Mouse (Mus musculus): Measurements from ENCODE around the gene Tcf7l1. TPM values are rescaled to one million over a fixed set of nuclear protein-coding genes. Genes with fewer than 3 reads are reported as not detected.

Tcf7l1 gene
- polyA plus RNA-seq, 2 experiments = 3.1 TPM

GRCm38 (mm10) chr6:72810248-72810647, 21.2 kb upstream of the Tcf7l1 start:
- H3K27me3 ChIP-seq (ENCODE audit: control insufficient read depth, insufficient read depth, low read length) = no peaks in the 10 kb centered on the region
- H3K4me1 ChIP-seq (replicated peaks; ENCODE audit: control insufficient read depth in 2 of 2, insufficient read depth in 2 of 2, low read length in 1 of 2) = no peaks in the 10 kb centered on the region
- H3K4me3 ChIP-seq (ENCODE audit: insufficient read depth in 1 of 2, low read depth in 2 of 2, low read length in 2 of 2) = no peak overlapping the region
- no peak overlapping the region for H3K4me2 ChIP-seq (ENCODE audit: low read depth)
- TF ChIP-seq EP300 (IDR thresholded peaks at IDR 0.05; ENCODE audit: low read depth) (no peak), CTCF (IDR thresholded peaks at IDR 0.05; ENCODE audit: low read depth) (no peak)
- H3K36me3 ChIP-seq (replicated peaks; ENCODE audit: control insufficient read depth, insufficient read depth, low read depth) = no peaks in the 10 kb centered on the region
- 47% methylated on average over 7 of the region's 7 CpGs for WGBS (ENCODE audit: insufficient replicate concordance)
- ATAC-seq (ENCODE audit: insufficient read depth) (no peak), DNase-seq (ENCODE audit: low read depth in 3 of 3, low spot score in 3 of 3) (no peak)
- H3K27ac ChIP-seq = no peak overlapping the region
- no peaks in the 10 kb centered on the region for H3K9me3 ChIP-seq (ENCODE audit: control insufficient read depth, low read length)
- no peak overlapping the region for H3K9ac ChIP-seq (replicated peaks)

DNA sequence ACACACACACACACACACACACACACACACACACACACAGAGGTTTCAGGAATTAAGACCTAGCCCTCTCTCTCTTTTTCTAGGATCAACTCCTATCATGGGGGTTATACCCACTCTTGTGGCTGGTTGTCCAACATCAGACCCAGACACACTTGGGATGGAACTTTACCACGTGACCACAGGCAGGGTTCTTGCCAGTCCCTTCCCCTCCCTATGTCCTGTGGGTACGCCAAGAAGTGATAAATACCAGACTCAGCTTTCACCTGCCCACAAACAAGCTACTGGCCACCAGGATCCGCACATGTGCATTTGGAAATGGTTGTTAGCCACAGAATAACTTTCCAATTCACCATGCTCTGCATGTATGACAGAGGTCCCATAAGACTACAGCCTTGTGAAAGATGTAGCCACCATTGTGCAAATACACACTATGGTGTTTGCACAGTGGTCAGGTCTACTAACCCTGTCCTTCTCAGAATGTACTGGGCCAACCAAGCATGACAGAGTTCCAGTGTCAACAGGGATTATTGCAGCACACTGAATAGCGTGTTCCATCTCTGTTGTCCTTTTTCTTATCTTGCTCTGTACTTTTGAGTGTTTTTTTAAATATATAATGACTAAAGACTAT, 20.6 kb upstream of the Tcf7l1 start:
- H3K4me2 ChIP-seq (ENCODE audit: low read depth) = no peak overlapping the region
- H3K27ac ChIP-seq = no peak overlapping the region
- no peak overlapping the region for H3K9ac ChIP-seq (replicated peaks)
- no peak overlapping the region for H3K4me3 ChIP-seq (ENCODE audit: insufficient read depth in 1 of 2, low read depth in 2 of 2, low read length in 2 of 2)
- H3K4me1 ChIP-seq (replicated peaks; ENCODE audit: control insufficient read depth in 2 of 2, insufficient read depth in 2 of 2, low read length in 1 of 2) = no peaks in the 10 kb centered on the region
- H3K27me3 ChIP-seq (ENCODE audit: control insufficient read depth, insufficient read depth, low read length) = no peaks in the 10 kb centered on the region
- no peak for DNase-seq (ENCODE audit: low read depth in 3 of 3, low spot score in 3 of 3)
- TF ChIP-seq EP300 (IDR thresholded peaks at IDR 0.05; ENCODE audit: low read depth) = no peak
- no peak for TF ChIP-seq CTCF (IDR thresholded peaks at IDR 0.05; ENCODE audit: low read depth)
- no peak for ATAC-seq (ENCODE audit: insufficient read depth)
- no peaks in the 10 kb centered on the region for H3K9me3 ChIP-seq (ENCODE audit: control insufficient read depth, low read length)
- H3K36me3 ChIP-seq (replicated peaks; ENCODE audit: control insufficient read depth, insufficient read depth, low read depth) = no peaks in the 10 kb centered on the region
- 32% methylated on average over 4 of the region's 4 CpGs for WGBS (ENCODE audit: insufficient replicate concordance)

- ATAC-seq (ENCODE audit: insufficient read depth) = no peak
- Histone ChIP-seq H3K27me3 (ENCODE audit: control insufficient read depth, insufficient read depth, low read length) (no peaks in the 10 kb centered on the region), H3K9ac (replicated peaks) (no peak overlapping the region), H3K4me2 (ENCODE audit: low read depth) (no peak overlapping the region), H3K27ac (no peak overlapping the region), H3K4me1 (replicated peaks; ENCODE audit: control insufficient read depth in 2 of 2, insufficient read depth in 2 of 2, low read length in 1 of 2) (no peaks in the 10 kb centered on the region), H3K9me3 (ENCODE audit: control insufficient read depth, low read length) (no peaks in the 10 kb centered on the region), H3K36me3 (replicated peaks; ENCODE audit: control insufficient read depth, insufficient read depth, low read depth) (no peaks in the 10 kb centered on the region), H3K4me3 (ENCODE audit: insufficient read depth in 1 of 2, low read depth in 2 of 2, low read length in 2 of 2) (no peak overlapping the region)
- 46% methylated on average over 3 of the region's 3 CpGs for WGBS (ENCODE audit: insufficient replicate concordance)
- TF ChIP-seq CTCF (IDR thresholded peaks at IDR 0.05; ENCODE audit: low read depth) = no peak
- TF ChIP-seq EP300 (IDR thresholded peaks at IDR 0.05; ENCODE audit: low read depth) = no peak
- DNase-seq (ENCODE audit: low read depth in 3 of 3, low spot score in 3 of 3) = no peak
These were observed 19.3 kb upstream of the Tcf7l1 start for GRCm38 (mm10) chr6:72808342-72808741.

DNA sequence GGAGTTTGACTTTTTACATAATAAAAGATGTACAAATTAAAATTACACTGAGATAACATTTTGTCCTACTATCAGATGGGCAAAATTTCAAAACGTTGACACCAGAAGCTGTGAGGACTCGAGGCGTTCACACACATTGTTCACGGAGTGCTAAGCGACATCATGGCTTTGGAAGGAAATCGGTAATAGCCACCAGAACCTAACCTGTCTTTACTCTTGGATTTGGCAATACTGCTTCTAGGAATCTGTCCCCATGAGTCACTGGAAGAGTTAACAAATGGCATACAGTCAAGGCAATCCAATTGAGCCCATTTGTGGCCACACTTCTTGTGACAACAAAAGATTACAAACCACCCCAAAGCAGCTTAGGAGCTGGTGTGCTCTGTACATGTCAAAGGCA, 14.6 kb upstream of the Tcf7l1 start:
- no peak for TF ChIP-seq CTCF (IDR thresholded peaks at IDR 0.05; ENCODE audit: low read depth)
- TF ChIP-seq EP300 (IDR thresholded peaks at IDR 0.05; ENCODE audit: low read depth) = no peak
- ATAC-seq (ENCODE audit: insufficient read depth) (no peak), DNase-seq (ENCODE audit: low read depth in 3 of 3, low spot score in 3 of 3) (no peak)
- Histone ChIP-seq H3K4me1 (replicated peaks; ENCODE audit: control insufficient read depth in 2 of 2, insufficient read depth in 2 of 2, low read length in 1 of 2) (no peaks in the 10 kb centered on the region), H3K36me3 (replicated peaks; ENCODE audit: control insufficient read depth, insufficient read depth, low read depth) (no peaks in the 10 kb centered on the region), H3K4me3 (ENCODE audit: insufficient read depth in 1 of 2, low read depth in 2 of 2, low read length in 2 of 2) (no peak overlapping the region), H3K27ac (no peak overlapping the region), H3K9me3 (ENCODE audit: control insufficient read depth, low read length) (no peaks in the 10 kb centered on the region), H3K4me2 (ENCODE audit: low read depth) (no peak overlapping the region), H3K27me3 (ENCODE audit: control insufficient read depth, insufficient read depth, low read length) (no peaks in the 10 kb centered on the region), H3K9ac (replicated peaks) (no peak overlapping the region)
- WGBS (ENCODE audit: insufficient replicate concordance) = 70% methylated on average over 6 of the region's 6 CpGs

- no peak for ATAC-seq (ENCODE audit: insufficient read depth)
- DNase-seq (ENCODE audit: low read depth in 3 of 3, low spot score in 3 of 3) = no peak
- H3K4me2 ChIP-seq (ENCODE audit: low read depth) = no peak overlapping the region
- no peaks in the 10 kb centered on the region for H3K9me3 ChIP-seq (ENCODE audit: control insufficient read depth, low read length)
- no peaks in the 10 kb centered on the region for H3K36me3 ChIP-seq (replicated peaks; ENCODE audit: control insufficient read depth, insufficient read depth, low read depth)
- 61% methylated on average over 6 of the region's 6 CpGs for WGBS (ENCODE audit: insufficient replicate concordance)
- no peaks in the 10 kb centered on the region for H3K27me3 ChIP-seq (ENCODE audit: control insufficient read depth, insufficient read depth, low read length)
- no peak for TF ChIP-seq EP300 (IDR thresholded peaks at IDR 0.05; ENCODE audit: low read depth)
- TF ChIP-seq CTCF (IDR thresholded peaks at IDR 0.05; ENCODE audit: low read depth) = no peak
- H3K4me1 ChIP-seq (replicated peaks; ENCODE audit: control insufficient read depth in 2 of 2, insufficient read depth in 2 of 2, low read length in 1 of 2) = no peaks in the 10 kb centered on the region
- no peak overlapping the region for H3K27ac ChIP-seq
- H3K4me3 ChIP-seq (ENCODE audit: insufficient read depth in 1 of 2, low read depth in 2 of 2, low read length in 2 of 2) = no peak overlapping the region
- H3K9ac ChIP-seq (replicated peaks) = no peak overlapping the region
These were observed 13.1 kb upstream of the Tcf7l1 start for GRCm38 (mm10) chr6:72802119-72802518.
